Mouse (Mus musculus) olfactory bulb, adult 2 months (tissue): ENCODE results near the gene Bdkrb2.

Source experiments
- CTCF ChIP-seq: fragments of 200-500 bp; IDR thresholded peaks from 2 replicates; pipeline ENCODE4 v1.5.1; 2012; ENCODE audit warnings: low read depth, mild to moderate bottlenecking, low read length, moderate library complexity; ENCODE audit not compliant: insufficient read depth
- POLR2A ChIP-seq: fragments of 200-500 bp; IDR thresholded peaks from 2 replicates; pipeline ENCODE4 v1.6.1; 2012; ENCODE audit warnings: mild to moderate bottlenecking, low read depth, low read length, moderate library complexity; ENCODE audit not compliant: insufficient read depth

- no peak for TF ChIP-seq CTCF
- TF ChIP-seq POLR2A, result no peak
These were observed 43.2 kb upstream of the Bdkrb2 start for GRCm38 (mm10) chr12:105519851-105520250.
